ENCODE assay signal across 24 mouse cellular contexts in the genomic region with DNA sequence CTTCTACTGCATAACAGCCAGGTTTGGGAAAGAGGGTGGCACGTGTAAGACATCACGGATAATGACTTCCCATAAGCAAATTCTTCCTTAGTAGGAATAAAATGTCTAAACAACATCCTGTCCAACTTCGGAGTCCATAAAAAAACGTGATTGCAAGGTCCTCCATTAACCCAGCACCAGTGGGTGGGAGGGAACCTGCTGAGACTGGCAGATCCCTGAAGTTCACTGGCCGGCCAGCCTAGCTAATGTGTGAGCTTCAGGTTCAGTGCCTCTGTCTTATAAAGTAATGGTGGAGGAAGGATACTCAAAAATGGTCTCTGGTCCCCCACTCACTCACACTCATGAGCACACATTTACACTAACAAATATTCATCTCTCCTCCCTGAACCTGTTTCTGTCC. TPM values are rescaled to one million over a fixed set of nuclear protein-coding genes. Genes with fewer than 3 reads are reported as not detected.
DNase-seq lines count a peak whose midpoint lies in the region; ATAC-seq and TF ChIP-seq lines count a peak whose summit lies in the region.
"Had no signal": no experiment of that assay in that cellular context is flagged by ENCODE, and none has a peak within 500 bp of the region (broad histone marks: within the 10 kb centered on the region; RNA-seq: fewer than 3 reads in every experiment).

No protein-coding gene starts in this region.

- 41% methylated on average over 5 of the region's 5 CpGs for WGBS in liver, postnatal 0 days (ENCODE audit: insufficient replicate concordance)
- WGBS in liver, embryonic 12.5 days (ENCODE audit: insufficient replicate concordance), result 52% methylated on average over 5 of the region's 5 CpGs
- 64% methylated on average over 5 of the region's 5 CpGs for WGBS in kidney, embryonic 14.5 days
- WGBS in forebrain, embryonic 12.5 days, result 74% methylated on average over 5 of the region's 5 CpGs

- H3K9me3 ChIP-seq in liver, postnatal 0 days (ENCODE audit: low read length), result no peaks in the 10 kb centered on the region
- H3K9me3 ChIP-seq in liver, embryonic 12.5 days (replicated peaks), result no peaks in the 10 kb centered on the region
- H3K9me3 ChIP-seq in kidney, embryonic 14.5 days (ENCODE audit: control insufficient read depth, low read length), result no peaks in the 10 kb centered on the region
- no peaks in the 10 kb centered on the region for H3K9me3 ChIP-seq in forebrain, embryonic 12.5 days
- H3K9me3 ChIP-seq: embryonic facial prominence, embryonic 13.5 days; forebrain, embryonic 13.5 days; heart, embryonic 13.5 days; hindbrain, embryonic 12.5 days had no signal

- DNase-seq in liver, postnatal 0 days, result no peak
- DNase-seq in kidney, postnatal 14 days, result peak; percentile 62
- DNase-seq in cerebellum, postnatal 10 days, result no peak
- no peak for DNase-seq in left cerebral cortex, postnatal 4 days
- DNase-seq: adrenal gland, postnatal 14 days; cerebellum, adult 11-12 months; cerebellum, adult 9-10 months; cerebellum, postnatal 36 days; forebrain, postnatal 0 days; gastrocnemius, postnatal 36 days; heart, adult 11 months; heart, postnatal 4 days had no signal

- TF ChIP-seq CTCF in liver, postnatal 0 days (IDR thresholded peaks at IDR 0.05; ENCODE audit: low read depth), result no peak

- no peaks in the 10 kb centered on the region for H3K27me3 ChIP-seq in liver, postnatal 0 days (ENCODE audit: insufficient read depth, low read length)
- peaks cover 15% of the 10 kb centered on the region; the same call in 1 of the 2 replicates for H3K27me3 ChIP-seq in liver, embryonic 12.5 days (replicated peaks)
- no peaks in the 10 kb centered on the region for H3K27me3 ChIP-seq in kidney, embryonic 14.5 days (ENCODE audit: control insufficient read depth, insufficient read depth, low read length)
- no peaks in the 10 kb centered on the region for H3K27me3 ChIP-seq in forebrain, embryonic 12.5 days
- H3K27me3 ChIP-seq: CH12.LX; forebrain, embryonic 13.5 days; heart, embryonic 13.5 days; hindbrain, embryonic 12.5 days; Patski had no signal

- peak overlapping the region; percentile 80 for H3K27ac ChIP-seq in liver, postnatal 0 days (ENCODE audit: low read depth)
- no peak overlapping the region for H3K27ac ChIP-seq in liver, embryonic 12.5 days
- H3K27ac ChIP-seq in kidney, embryonic 14.5 days (ENCODE audit: low read depth, low read length), result no peak overlapping the region
- H3K27ac ChIP-seq in forebrain, embryonic 12.5 days, result no peak overlapping the region
- H3K27ac ChIP-seq: embryonic facial prominence, embryonic 13.5 days; forebrain, embryonic 13.5 days; heart, embryonic 13.5 days; hindbrain, embryonic 12.5 days had no signal

- intact Hi-C loops in left cerebral cortex, postnatal 4 days (cut with DNase I), result no loop called here

- no peaks in the 10 kb centered on the region for H3K36me3 ChIP-seq in liver, postnatal 0 days (replicated peaks; ENCODE audit: insufficient read depth, low read length)
- H3K36me3 ChIP-seq in liver, embryonic 12.5 days, result no peaks in the 10 kb centered on the region
- H3K36me3 ChIP-seq in kidney, embryonic 14.5 days (ENCODE audit: control insufficient read depth, insufficient read depth, low read length), result no peaks in the 10 kb centered on the region
- no peaks in the 10 kb centered on the region for H3K36me3 ChIP-seq in forebrain, embryonic 12.5 days (replicated peaks)
- H3K36me3 ChIP-seq: embryonic facial prominence, embryonic 13.5 days; heart, embryonic 13.5 days; hindbrain, embryonic 12.5 days had no signal

- H3K9ac ChIP-seq in liver, postnatal 0 days (replicated peaks), result no peak overlapping the region
- no peak overlapping the region for H3K9ac ChIP-seq in liver, embryonic 12.5 days
- no peak overlapping the region for H3K9ac ChIP-seq in kidney, embryonic 14.5 days (ENCODE audit: low read depth, low read length)
- no peak overlapping the region for H3K9ac ChIP-seq in forebrain, embryonic 12.5 days
- H3K9ac ChIP-seq: embryonic facial prominence, embryonic 13.5 days; forebrain, embryonic 13.5 days; forebrain, postnatal 0 days; heart, embryonic 13.5 days; hindbrain, embryonic 12.5 days had no signal

- no peak for ATAC-seq in liver, postnatal 0 days
- no peak for ATAC-seq in liver, embryonic 12.5 days
- ATAC-seq in kidney, embryonic 14.5 days (ENCODE audit: low FRiP score, low TSS enrichment), result 0 out of 2 replicates have a peak, but pooled peaks have one; percentile 24
- no peak for ATAC-seq in forebrain, embryonic 12.5 days (ENCODE audit: low FRiP score)
- ATAC-seq: activated CD4-positive, CD25-positive, alpha-beta regulatory T cell, adult 4 months; forebrain, embryonic 13.5 days; forebrain, postnatal 0 days; Patski had no signal

- TF ChIP-seq EP300 in liver, postnatal 0 days (IDR thresholded peaks at IDR 0.05; ENCODE audit: low read depth), result no peak

- H3K4me2 ChIP-seq in liver, postnatal 0 days (ENCODE audit: low read depth, low read length), result no peak overlapping the region
- H3K4me2 ChIP-seq in liver, embryonic 12.5 days, result no peak overlapping the region
- H3K4me2 ChIP-seq in kidney, embryonic 14.5 days (replicated peaks; ENCODE audit: low read depth, low read length), result no peak overlapping the region
- no peak overlapping the region for H3K4me2 ChIP-seq in forebrain, embryonic 12.5 days
- H3K4me2 ChIP-seq: embryonic facial prominence, embryonic 13.5 days; forebrain, embryonic 13.5 days; heart, embryonic 13.5 days; hindbrain, embryonic 12.5 days had no signal

- H3K4me1 ChIP-seq in liver, postnatal 0 days (ENCODE audit: insufficient read depth), result peaks cover 19% of the 10 kb centered on the region
- no peaks in the 10 kb centered on the region for H3K4me1 ChIP-seq in liver, embryonic 12.5 days
- H3K4me1 ChIP-seq in kidney, embryonic 14.5 days (ENCODE audit: control insufficient read depth, insufficient read depth, low read length), result peaks cover 8% of the 10 kb centered on the region
- H3K4me1 ChIP-seq in forebrain, embryonic 12.5 days, result peaks cover 8% of the 10 kb centered on the region; the same call in 1 of the 2 replicates
- H3K4me1 ChIP-seq: forebrain, embryonic 13.5 days; heart, embryonic 13.5 days had no signal

- no peak overlapping the region for H3K4me3 ChIP-seq in liver, postnatal 0 days (ENCODE audit: low read depth, low read length)
- no peak overlapping the region for H3K4me3 ChIP-seq in liver, embryonic 12.5 days
- H3K4me3 ChIP-seq in kidney, embryonic 14.5 days (ENCODE audit: low read length), result no peak overlapping the region
- no peak overlapping the region for H3K4me3 ChIP-seq in forebrain, embryonic 12.5 days (replicated peaks)
- H3K4me3 ChIP-seq: embryonic facial prominence, embryonic 13.5 days; forebrain, embryonic 13.5 days; heart, embryonic 13.5 days; hindbrain, embryonic 12.5 days had no signal

RNA-seq across cellular contexts. Expression of gene C1qtnf3, which starts 3.0 kb away (rescaled TPM):
- 0.14 and 0.30 TPM in 2 replicates for polyA plus RNA-seq in liver, postnatal 0 days (2015; fragmentation: Nextera tagmentation; extraction: Ambion mirVana)
- polyA plus RNA-seq in liver, embryonic 12.5 days (2016; fragmentation: Nextera tagmentation; extraction: Ambion mirVana), result 0.12 and 0.19 TPM in 2 replicates
- 6.0 and 8.1 TPM in 2 replicates for polyA plus RNA-seq in kidney, embryonic 14.5 days (2014; fragmentation: Nextera tagmentation; extraction: Ambion mirVana)
- total RNA-seq in left cerebral cortex, postnatal 4 days (2021), result under 1 TPM; 0.16 to 0.36 TPM
- polyA plus RNA-seq in forebrain, embryonic 12.5 days (2016; fragmentation: Nextera tagmentation; extraction: Ambion mirVana), result 0.59 and 1.6 TPM in 2 replicates
- total RNA-seq: CH12.LX had no signal
- polyA plus RNA-seq: activated CD4-positive, CD25-positive, alpha-beta regulatory T cell, adult 4 months had no signal

RNA-seq across cellular contexts. Expression of gene Amacr, which starts 26.4 kb away (rescaled TPM):
- polyA plus RNA-seq in liver, postnatal 0 days (2015; fragmentation: Nextera tagmentation; extraction: Ambion mirVana), result 114 and 124 TPM in 2 replicates
- polyA plus RNA-seq in liver, embryonic 12.5 days (2016; fragmentation: Nextera tagmentation; extraction: Ambion mirVana), result 10.7 and 13.7 TPM in 2 replicates
- polyA plus RNA-seq in kidney, embryonic 14.5 days (2014; fragmentation: Nextera tagmentation; extraction: Ambion mirVana), result 22.1 and 26.0 TPM in 2 replicates
- total RNA-seq in left cerebral cortex, postnatal 4 days (2021), result 1 to 10 TPM; 5.8 to 7.2 TPM
- polyA plus RNA-seq in forebrain, embryonic 12.5 days (2016; fragmentation: Nextera tagmentation; extraction: Ambion mirVana), result 5.5 and 10.0 TPM in 2 replicates

RNA-seq across cellular contexts. Expression of gene Slc45a2, which starts 45.4 kb away (rescaled TPM):
- polyA plus RNA-seq in liver, postnatal 0 days (2015; fragmentation: Nextera tagmentation; extraction: Ambion mirVana), result 0.04 and 0.05 TPM in 2 replicates
- polyA plus RNA-seq in liver, embryonic 12.5 days (2016; fragmentation: Nextera tagmentation; extraction: Ambion mirVana), result 0.04 TPM in 1 of 2 replicates, not detected in the other
- not detected in 2 replicates for polyA plus RNA-seq in kidney, embryonic 14.5 days (2014; fragmentation: Nextera tagmentation; extraction: Ambion mirVana)
- not detected for total RNA-seq in left cerebral cortex, postnatal 4 days (2021)
- polyA plus RNA-seq in forebrain, embryonic 12.5 days (2016; fragmentation: Nextera tagmentation; extraction: Ambion mirVana), result 0.13 and 0.17 TPM in 2 replicates
- total RNA-seq: adrenal gland, adult 18-20 months; adrenal gland, postnatal 14 days; CH12.LX; forebrain, postnatal 0 days; gastrocnemius, adult 8-10 months had no signal
- polyA plus RNA-seq: activated CD4-positive, CD25-positive, alpha-beta regulatory T cell, adult 4 months; forebrain, embryonic 13.5 days; heart, embryonic 13.5 days; Patski had no signal
